Mouse (Mus musculus) thymus, postnatal 25 days (tissue): ENCODE results near the gene Ptcra.
A peak's percentile ranks its signal among the peaks of the same experiment; 100 is the strongest.
"Not testable (repeated sequence)": the region's sequence is repeated elsewhere in the genome, so short reads cannot be mapped to it uniquely, and the experiment has no call there.

Experiments
- DNase-seq: peaks from one replicate; pipeline ENCODE4 v3.0.0; 2022

Gene Ptcra

DNA sequence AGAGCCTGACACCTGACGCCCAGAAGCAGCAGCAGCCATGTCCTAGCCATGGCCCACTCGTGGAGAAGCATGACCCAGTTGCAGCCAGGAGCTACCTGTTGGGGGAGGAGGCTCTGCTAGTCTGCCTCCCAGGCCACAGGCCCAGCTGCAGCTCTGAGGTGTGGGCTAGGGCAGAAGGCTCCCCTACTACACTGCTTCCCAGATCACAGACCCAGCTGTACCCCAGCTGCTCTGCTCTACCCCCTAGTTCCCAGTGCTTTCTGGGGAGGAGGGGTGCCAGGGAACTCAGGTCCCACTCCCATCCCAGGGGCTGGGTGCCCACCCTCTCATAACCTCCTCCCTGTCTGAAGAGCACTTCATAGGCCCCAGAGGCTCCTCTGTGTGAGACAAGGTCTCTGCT, at the start of gene Ptcra:
Gene Ptcra (minus strand): TSS at position 169 of the 400 bp plus-strand sequence.
- peak; percentile 77 for DNase-seq

DNA sequence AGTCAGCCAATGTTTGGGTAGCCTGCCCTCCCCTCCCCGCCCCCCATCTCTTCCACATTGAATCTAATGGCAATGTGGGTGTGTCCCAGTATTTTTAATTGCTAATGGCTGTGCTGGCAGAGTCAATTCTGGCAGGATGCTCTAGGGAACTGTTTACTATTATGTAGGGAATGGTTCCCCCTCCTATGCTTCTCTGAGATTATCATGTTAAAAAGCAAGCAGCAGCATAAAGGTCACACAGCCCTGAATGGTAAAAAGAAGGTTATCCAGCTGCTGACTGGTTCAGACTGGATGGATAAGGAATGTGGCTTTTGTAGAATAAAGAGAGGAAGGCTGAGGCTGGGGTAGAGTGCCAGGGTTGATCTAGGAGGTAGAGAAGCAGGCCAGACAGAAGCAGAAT, 48.9 kb upstream of the Ptcra start:
- DNase-seq: no peak

DNA sequence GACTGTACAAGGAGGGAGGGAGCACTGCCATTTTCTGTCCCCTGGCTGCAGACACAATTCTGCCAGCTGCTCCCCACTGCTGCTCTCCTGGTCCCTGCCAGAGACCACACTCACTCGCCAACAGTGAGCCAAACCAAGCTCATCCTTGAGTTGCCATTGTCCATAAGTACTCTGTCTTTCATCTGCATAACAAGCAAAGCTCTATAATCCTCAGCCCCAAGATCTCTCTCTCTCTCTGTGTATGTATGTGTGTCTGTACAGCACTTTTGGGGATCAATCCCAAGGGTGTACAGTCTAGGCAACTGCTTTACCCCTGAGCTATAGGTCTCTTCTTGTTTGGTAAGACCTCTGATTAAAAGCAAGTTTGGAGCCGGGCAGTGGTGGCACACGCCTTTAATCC, 47.2 kb upstream of the Ptcra start:
- no peak for DNase-seq

DNA sequence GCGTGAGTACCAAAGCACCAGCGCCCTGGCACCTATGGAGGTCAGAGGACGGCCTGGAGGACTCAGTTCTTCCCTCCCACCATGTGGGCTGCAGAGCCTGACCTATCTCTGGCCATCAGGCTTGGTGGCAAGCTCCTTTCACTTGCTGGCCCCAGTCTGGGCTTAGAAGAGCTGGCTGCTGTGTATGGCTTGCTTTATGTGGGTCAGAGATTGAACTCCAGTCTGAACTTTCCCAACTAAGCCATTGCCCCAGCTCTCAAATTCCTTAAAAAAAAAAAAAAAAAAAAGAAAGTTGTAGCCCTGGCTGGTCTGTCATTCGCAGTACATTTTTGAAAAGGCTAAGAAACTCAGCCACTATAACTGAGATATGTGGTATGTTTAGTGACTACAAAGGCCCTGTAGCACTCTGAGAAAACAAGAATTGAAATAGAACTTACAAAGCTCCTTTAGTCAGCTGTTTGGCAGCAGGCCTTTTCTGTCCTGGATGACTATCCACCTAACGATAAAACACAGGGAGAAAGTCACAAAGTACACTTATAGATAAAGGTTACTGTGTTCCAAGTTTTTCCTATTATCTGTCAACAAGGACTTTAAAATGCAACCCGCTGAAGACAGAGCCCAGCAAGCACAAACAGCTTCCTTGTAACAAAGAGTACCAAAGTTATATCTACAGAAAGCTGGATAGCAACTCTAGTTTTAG, 45.8 kb upstream of the Ptcra start:
- no peak for DNase-seq

DNA sequence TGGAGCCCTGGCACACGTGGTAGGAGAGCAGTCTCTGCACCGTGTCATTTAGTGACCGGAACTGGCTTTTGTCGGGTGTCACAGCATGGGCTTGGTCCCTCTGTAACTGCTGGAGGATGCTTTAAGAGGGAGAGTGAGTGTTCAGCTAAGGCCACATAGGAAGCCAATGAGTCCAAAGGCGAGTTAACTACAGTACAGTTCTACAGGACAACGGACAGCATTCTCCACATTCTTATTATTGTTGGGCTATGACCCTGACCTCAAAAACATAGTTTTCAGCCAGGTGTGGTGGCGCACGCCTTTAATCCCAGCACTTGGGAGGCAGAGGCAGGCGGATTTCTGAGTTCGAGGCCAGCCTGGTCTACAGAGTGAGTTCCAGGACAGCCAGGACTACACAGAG, 44.9 kb upstream of the Ptcra start:
- no peak for DNase-seq

DNA sequence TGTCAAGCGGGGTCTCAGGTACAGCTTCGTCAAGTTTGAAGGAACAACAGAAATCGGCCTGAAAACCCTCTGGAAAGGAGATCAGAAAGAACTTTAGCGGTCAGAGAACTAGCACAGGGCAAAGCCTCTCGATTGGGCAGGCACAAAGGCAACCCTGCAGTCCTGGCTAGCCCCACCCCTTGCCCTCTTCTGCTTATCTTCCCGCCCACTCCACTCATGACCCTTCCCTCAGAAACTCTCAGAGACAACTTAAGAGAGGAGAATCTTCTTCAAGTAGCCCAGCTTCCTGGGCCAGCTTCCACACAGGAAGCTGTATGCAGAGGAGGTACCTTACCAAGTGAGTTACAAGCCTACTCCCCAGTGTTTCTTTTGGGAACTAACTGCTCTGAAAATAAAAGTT, 38.2 kb upstream of the Ptcra start:
- DNase-seq: no peak

DNA sequence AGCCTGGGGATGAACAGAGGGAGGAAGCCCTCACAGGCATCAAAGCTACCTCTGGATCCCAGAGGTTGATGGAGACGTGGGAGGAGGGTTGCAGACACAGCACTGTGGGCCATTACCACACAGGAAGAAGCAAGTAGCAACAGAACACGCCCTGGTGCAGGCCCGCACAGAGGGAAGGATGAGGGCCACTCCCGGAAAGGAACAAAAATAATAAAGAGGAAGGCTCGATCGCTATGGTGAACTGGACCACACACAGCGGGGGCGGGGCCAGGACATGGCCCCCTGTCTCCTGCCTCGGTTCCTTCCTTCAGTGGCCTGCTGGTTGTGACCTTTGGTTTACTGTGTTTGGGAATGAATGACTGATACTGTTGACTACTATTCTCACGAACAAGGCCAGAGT, 36.2 kb upstream of the Ptcra start:
- DNase-seq: no peak

DNA sequence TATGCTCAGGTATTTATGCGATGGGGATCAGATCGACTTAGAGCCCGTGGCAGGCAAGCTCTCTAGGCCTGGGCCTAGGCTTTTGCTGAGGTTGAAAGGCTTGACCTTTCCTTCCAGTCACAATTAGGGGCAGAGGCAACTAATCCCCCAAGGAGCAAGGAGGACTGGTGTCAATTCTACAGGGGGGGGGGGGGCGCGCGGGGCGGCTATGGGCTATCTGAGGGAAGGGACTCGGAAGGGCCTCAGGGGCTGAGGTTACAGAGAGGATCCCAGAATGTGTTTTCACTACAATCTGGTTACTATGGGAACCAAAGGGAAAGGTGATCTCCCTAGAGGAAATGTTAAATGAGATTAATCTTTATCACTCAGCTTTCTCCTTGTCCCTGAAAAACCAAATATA, 33.9 kb upstream of the Ptcra start:
- no peak for DNase-seq

DNA sequence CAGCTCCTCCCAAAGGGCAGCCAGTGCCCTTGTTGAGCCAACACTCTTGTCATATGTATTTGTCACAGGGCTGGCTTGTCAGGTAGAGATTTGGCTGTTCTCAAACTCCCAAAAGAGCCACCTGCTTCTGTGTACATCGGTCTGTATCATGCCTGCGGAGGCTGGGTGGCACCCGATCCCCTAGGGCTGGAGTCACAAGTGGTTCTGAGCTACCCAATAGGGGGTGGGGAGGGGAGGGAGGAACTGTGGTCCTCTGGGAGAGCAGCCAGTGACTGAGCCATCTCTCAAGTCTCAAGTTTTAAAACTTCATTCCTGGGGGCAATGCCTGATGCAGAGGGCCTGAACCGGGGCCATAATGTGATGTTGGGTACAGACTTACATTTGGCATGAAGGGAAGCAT, 33.2 kb upstream of the Ptcra start:
- DNase-seq: no peak

DNA sequence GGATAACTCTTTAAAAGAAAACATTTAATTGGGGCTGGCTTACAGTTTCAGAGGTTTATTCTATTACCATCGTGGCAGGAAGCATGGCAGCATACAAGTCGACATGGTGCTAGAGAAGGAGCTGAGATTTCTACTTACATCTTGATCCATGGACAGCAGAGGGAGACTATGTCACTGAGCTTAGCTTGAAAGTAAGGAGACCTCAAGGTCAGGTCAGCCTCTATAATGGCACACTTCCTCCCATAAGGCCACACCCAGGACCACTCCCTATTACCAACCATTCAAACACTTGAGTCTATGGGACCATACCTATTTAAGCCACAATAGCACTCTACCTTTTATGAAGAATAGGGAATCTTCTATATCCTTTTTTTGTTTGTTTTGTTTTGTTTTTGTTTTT, 29.5 kb upstream of the Ptcra start:
- no peak for DNase-seq

DNA sequence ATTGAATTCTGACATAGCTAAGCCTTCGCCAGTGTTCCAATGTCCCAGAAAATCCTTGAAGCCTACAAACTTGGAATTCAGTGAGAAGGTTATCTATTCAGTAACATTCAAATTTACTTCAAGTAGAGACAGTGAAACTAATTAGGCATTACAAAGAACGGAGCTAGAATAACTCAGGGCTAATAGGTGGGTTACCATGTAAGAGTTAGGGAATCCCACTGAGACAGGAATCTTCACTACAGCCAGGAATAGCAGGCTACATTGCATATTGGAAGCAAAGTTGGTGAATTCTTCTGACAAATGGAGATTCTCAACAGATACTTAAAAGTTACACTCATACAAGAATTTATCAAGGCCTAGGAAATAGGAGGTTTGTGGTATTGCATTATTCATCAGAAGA, 24.5 kb upstream of the Ptcra start:
- DNase-seq: not testable (repeated sequence)

DNA sequence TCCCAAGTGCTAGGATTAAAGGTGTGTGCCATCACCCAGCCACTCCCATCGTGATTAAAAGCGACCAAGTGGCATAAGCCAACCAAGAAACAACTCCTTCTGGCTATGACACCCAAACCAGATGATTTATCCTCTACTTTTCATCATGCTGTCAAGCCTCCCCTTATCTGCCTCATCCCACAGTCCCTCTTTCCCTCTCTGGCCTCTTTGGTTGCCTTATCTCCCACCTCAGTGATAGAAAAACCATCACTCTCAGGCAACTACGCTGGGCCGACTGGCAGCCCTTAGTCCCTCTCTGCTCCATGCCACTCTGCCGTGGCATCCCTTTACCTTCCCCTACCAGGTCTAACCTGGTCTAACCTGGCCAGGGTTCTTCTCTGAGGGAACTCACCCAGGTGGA, 23.4 kb upstream of the Ptcra start:
- DNase-seq: no peak

DNA sequence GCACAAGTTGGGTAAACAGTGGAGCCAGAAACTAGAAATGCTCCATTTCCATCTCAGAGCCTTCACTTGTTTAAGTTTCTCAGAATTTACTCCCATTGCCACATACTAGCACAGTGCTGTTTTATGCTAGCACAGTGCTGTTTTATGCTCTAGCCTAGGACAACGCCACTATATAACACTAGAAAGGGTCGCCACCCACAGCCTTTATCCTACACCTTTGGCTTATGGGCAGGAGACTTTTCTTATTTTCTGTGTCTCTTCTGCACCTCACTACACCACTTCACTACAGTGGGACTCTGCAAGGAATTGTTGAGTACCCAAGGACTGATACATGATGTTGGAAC, 19.7 kb upstream of the Ptcra start:
- DNase-seq: no peak

DNA sequence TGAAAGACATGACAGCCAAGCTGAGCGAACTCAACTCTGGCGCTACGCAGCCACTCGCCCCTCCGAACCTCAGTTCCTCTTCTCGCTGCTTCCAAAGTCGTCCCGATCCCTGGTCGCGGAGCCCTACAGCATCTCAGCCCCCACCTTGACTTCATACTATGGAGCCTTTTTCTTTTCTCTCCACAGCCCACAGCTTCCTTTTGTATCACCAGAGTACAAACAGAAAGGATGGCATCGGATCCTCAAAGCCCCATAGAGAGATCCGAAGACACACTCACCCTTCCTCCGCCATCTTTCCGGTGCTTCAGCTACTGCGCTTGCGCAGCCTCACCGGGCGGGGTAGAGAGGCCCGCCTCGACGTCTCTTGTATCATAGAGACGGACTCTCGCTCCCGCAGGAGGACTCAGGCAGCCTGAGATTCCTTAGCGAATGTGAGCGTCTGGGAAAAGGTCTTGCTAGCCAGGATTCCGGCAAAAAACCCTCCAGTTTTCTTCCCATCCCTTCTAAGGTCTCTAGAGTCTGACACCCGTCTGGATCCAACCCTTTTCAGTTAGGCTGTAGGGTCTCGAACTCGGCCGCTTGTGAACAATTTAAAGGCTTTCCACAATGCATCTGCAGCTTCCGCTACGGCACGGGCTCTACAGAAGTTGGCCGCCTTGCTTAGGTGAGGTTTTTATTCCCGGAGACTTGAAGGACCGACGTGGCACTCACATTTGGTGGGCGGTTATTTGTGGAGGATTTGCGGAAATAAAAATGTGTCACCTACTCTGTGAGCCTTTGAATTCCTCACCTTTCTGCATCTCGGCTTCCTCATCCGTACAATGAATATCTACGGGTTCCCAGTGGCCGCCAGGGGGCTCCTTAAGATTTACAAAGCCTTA, 19.1 kb upstream of the Ptcra start, which contains the start of gene Rpl7l1:
Gene Rpl7l1 (minus strand): TSS at position 332 of the 881 bp plus-strand sequence.
- DNase-seq: peak; percentile 92

DNA sequence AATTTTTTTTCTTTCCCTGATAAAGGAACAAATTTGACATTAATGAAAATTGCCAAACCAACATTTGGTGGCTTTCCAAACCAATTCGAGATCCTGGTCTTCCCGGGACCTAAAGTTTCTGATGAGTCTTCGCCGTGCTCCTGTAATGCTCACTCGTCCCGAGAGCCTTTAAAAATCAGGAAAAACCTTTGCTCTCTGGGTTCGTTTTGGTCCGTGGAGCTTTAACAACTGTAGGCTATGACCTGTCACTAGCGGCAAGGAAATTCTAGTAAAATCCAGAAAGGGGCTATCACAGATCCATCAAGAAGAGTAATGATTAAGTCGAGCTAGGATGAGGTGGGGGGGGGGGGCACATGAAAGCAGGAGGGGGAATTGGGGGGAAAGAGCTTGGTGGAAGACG, 18.4 kb upstream of the Ptcra start:
- DNase-seq: no peak

DNA sequence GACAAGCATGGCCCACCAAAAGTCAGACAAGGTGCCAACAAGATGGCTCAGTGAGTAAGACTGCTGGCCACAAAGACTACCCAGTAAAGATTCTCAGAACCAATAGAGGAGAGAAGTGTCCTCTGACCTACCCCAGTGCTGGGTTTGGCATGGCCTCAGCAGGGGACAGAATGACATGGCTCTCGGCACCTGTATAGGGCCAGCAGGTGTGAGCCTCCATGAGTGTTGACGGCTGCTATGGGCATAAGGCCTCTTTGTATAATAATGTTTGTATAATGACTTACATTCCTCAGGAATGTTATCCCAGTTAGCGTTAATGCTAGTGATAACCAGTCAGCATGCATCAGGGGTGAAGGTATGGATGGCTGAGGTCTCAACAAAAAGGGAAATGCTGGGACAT, 12.6 kb upstream of the Ptcra start:
- no peak for DNase-seq

DNA sequence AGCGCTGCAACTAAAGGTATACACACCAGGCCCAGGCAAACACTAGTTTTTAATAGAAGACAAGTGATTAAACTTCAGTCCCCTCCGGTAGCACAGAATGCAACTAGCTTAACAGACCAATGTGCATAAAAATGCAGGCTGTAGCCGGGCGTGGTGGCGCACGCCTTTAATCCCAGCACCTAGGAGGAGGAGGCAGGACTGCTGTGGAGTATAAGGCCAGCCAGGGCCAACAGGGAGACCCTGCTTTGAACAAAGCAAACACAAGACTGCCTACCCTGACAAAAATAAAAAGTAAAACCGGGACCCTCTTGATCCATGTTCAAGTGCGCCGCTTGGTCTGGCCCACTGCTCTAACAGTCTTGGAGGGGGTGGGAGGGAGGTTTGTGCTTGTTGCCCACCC, 11.6 kb upstream of the Ptcra start:
- no peak for DNase-seq

DNA sequence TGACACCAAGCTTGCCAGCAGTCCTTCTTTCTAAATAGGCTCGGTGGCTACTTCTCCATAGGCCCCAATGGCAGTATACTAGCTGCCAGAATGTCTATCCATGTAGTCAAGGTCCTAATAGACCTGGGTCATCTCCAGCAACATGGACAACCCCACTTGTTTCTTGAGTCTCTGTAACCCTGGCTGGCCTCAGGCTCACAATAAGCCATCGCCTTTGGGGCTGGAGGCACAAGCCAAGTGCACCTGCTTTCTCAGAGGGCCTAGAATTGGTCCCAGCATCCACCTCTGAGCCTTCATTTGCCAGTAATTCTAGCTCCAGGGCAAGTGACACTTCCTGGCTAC, 10.6 kb upstream of the Ptcra start:
- DNase-seq: no peak

DNA sequence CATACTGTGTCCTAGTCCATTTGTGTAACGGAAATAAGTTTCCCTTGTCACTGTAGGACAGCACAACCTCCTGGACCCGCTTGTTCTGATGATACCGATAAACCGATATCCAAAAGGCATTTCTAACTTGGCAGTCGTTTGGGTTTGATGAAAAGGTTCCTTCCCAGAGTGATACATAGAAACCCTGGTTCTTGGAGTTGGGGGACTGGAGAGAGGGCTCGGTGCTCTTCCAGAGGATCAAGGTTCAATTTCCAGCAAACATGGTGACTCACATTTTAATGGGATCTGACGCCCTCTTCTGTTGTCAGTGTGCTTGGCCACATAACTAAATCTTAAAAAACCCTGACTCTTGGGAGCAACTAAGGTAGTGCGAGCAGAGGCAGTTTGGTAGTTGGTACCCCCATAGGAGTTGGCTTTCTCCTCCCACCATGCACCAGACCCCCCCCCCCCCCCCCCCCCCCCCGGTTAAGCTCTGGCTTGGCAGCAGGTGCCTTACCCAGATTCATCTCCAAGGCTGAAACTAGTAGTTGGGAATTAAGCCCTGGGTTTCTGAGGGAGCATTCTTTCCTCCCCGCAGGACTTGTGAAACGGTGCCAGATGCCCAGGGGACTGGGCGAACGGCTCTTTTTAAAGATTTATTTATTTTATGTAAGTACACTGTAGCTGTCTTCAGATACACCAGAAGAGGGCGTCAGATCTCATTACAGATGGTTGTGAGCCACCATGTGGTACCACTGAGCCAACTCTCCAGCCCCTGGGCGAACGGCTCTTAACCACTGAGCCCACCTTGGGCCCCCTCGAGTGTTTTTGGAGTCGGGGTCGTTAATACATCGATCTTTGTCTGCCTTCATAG, 10.0 kb upstream of the Ptcra start:
- DNase-seq: no peak

DNA sequence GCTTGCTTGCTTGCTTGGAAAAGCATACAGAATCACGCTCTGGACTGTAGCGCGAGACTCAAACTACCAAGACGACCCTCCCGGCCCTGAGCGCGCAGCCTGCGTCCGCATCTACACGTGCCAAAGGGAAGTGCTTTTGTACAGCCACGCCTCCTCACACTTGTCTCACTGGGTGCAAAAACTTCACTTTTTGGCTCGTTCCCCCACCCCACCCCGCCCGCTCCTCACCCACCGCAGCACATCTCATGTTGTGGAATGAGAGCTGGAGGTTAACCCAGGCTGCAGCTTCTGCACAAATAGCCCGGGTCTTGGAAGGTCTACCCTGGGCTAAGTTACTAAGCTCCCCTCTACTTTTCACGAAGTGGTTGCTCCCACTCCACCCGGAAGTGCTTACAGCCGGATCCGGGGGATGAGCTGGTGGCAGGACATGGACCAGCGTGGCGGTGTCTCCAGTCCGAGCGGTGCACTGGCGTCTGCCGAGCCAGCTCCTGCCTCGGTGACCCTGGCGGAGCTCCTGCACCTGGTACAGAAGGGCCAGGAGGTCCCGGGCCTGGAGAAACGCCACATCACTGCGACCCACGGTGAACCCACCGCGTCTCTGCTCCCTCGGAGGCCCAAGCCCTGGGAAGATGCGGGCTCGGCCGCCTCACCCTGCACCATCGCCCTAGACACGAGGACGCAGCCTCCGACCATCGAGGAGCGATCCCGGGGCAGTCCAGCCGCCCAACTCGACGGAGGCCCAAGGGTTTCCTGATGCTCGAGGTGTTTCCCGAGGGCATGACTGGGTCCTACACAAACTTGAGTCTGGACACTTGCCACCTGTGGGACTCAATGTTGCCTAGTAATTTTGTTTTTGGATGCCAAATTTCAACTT, 9.1 kb upstream of the Ptcra start, which contains the start of gene 2310039H08Rik:
Gene 2310039H08Rik (plus strand): TSS at position 232 of the 874 bp plus-strand sequence.
- peak; percentile 84 for DNase-seq

DNA sequence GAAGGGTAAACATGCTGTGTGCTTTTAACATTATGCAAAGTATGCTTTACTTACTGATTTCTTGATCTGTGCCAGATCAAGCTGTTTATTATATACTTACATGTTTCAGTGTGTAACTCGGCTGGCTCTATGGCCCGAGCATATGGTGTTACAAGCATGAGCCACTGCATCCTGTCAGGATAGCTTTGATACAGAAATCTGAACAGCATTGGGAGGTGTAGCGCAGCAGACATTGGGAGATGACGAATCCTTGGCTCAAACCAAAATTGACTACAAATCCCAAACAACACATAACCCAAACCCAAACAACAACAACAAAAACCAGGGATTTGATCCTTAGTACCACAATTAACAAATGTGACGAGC, 8.5 kb upstream of the Ptcra start:
- no peak for DNase-seq

DNA sequence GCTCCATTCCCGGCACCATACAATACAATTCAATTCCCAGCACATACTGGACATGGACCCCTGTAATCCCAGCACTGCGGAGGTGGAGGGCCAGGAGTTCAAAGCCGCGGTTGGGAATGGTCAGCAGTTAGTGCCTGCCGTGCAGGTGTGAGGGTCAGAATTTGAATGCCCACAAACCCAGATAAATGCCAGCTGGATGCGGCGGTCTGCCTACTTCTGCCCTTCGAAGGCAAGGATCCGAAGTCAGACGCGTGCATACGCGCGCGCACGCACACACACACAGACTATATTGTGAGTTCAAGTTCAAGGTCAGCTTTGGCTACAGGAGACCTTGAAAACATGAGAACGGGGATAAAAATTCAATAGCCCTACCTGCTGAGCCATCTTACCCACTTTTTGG, 8.1 kb upstream of the Ptcra start:
- no peak for DNase-seq

DNA sequence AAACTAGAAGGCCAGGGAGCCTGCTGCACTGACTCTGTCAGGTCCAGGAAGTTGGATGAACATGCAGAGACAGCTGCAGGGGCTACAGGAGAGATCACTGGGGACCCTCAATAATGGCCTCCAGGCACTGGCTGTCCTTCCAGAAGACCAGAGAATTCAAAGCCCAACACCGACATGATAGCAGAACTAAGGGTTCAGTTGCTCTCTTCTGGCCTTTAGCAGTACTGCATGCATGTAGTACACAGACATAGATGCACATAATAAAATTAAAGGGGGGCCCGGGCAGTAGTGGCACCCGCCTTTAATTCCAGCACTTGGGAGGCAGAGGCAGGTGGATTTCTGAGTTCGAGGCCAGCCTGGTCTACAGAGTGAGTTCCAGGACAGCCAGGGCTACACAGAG, 7.5 kb upstream of the Ptcra start:
- DNase-seq: no peak
